Mouse (Mus musculus) gastrocnemius, adult 2 months (tissue): Measurements from ENCODE around the gene Ror1. TPM values are rescaled to one million over a fixed set of nuclear protein-coding genes. Genes with fewer than 3 reads are reported as not detected.

Experiments
- DNase-seq: peaks from one replicate; pipeline ENCODE4 v3.0.0; 2022
- H3K27ac ChIP-seq: fragments of 200-600 bp; 2 replicates; pipeline ENCODE4 v1.8.1; 2022; ENCODE audit warnings: mild to moderate bottlenecking
- H3K4me3 ChIP-seq: fragments of 200-600 bp; 2 replicates; pipeline ENCODE4 v1.8.1; 2022; ENCODE audit warnings: mild to moderate bottlenecking, moderate library complexity
- CTCF ChIP-seq: fragments of 200-600 bp; IDR thresholded peaks from 2 replicates; pipeline ENCODE4 v1.8.1; 2022; ENCODE audit warnings: antibody characterized with exemption, mild to moderate bottlenecking, moderate library complexity
- intact Hi-C: fragments of 180-260 bp; cut with DNase I; formaldehyde crosslinking; loops from one replicate; pipeline ENCODE4 v1.15.1; 2025
- total RNA-seq, 2 experiments: library from RNA; stranded (reverse); gene quantifications; 2 replicates each; pipeline ENCODE4 v1.2.3; 2021

The Ror1 gene
- total RNA-seq, 2 experiments from 2014 or later: 0.79 to 1.5 TPM

- no peak for TF ChIP-seq CTCF
- no peak overlapping the region for H3K4me3 ChIP-seq
- no peak overlapping the region for H3K27ac ChIP-seq
- DNase-seq: no peak
- intact Hi-C loops: no loop called here
These were observed 25.5 kb upstream of the Ror1 start for GRCm38 (mm10) chr4:100070101-100070500.

DNA sequence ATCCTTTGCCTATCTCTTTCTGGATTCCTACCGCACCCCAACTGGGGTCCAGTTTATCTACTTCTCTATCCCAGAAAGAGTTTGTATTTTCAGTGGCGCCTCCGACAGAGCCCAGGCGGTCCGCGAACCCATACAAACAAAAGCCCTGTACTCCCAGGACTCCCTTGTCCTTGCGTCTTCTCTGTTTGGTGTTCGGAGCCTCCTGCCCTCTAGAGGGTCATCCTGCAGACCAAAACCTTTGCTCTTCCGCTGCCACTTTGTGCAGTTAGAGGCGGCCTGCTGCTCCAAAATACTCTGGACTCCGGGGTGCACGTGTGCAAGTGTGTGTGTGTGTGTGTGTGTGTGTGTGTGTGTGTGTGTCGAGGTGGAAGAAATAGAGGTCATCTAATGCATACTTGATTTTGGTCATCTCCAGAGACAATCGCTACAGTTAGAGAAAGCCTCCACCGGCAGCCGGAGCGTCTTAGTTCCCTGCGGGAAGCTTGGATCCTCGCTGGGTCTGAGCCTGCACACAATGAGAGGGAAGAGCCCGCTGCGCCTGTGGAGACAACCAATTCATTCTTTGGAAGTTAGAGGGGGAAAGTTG is 1.1 kb downstream of the Ror1 start:
- H3K4me3 ChIP-seq: peak overlapping the region; percentile 80
- no peak for TF ChIP-seq CTCF
- peak overlapping the region; percentile 88 for H3K27ac ChIP-seq
- peak; percentile 33 for DNase-seq
- intact Hi-C loops: no loop called here

DNA sequence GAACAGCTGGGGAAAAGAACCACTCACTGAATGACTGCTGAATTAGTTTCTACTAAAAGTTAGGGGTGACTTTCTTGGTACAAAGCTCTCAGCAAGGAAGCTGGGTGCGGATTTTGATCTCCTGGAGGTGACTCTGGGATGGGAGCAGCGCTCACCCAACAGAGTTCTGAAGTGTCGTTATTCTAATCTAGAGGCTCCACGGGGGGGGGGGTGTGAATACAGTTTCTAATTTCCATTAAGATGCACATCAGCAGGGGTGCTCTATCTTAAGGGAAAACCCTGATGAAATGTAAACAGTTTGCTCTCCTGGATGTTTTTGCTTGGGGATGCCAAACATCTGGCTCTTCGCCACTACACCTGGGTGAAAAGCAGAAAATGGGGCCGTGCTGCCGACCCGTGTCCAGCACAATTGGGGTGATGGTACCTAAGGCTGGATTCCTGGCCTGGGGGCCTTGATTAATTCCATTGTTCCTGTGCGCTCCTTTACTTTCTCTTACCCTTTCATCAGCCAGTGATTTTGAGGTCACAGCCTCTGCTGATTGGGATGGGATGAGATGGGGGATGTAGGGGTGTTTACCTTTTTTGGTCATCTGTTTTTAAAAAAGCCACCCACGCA is 1.9 kb downstream of the Ror1 start:
- Histone ChIP-seq H3K27ac (peak overlapping the region; percentile 88), H3K4me3 (peak overlapping the region; percentile 80)
- no peak for DNase-seq
- TF ChIP-seq CTCF: no peak
- intact Hi-C loops: no loop called here

DNA sequence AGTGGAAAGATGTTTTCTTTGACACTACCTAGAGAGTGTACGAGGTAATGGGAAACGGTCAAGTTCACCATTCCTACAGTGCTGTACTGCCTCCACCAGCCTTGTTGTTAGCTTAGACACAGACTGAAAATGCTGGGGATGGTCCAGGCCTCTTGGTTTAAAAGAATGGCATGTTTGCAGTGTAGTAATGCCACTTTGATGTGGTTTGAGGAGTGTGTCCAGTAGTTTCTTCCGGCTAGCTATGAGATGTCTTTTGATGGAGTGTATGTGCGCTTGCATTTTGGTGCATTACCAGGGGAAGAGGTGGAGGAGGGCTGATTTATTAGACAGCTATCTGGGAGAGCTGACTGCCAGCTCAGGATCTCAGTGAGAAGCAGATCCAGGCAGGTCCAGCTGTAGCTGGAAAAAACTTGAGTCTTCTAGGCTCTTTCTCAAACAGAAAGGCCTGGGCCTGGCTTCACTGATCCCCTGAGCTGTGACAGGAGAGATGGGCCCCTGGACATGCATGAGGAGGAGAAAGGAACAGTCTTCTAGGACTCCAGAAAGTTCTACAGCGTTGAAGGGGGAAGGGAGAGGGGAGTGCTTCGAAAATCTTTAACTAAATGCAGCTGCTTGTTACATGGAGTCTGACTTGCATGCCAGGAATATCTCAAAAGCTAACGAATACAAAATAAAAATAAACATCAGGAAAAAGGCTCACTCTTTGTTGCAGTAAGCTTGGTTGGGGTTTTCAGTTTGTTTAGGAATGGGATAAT is 5.7 kb downstream of the Ror1 start:
- no peak for TF ChIP-seq CTCF
- H3K27ac ChIP-seq: peak overlapping the region; percentile 6
- no peak overlapping the region for H3K4me3 ChIP-seq
- intact Hi-C loops: loop anchor here (1.0 kb wide), 1 partner anchor 20 kb away; no protein-coding TSS in a partner anchor
- no peak for DNase-seq

GRCm38 (mm10) chr4:100101844-100102243 is 6.3 kb downstream of the Ror1 start:
- intact Hi-C loops: loop anchor here (1.0 kb wide), 1 partner anchor 19 kb away; no protein-coding TSS in a partner anchor
- Histone ChIP-seq H3K27ac (no peak overlapping the region; the same call in 1 of the 2 replicates), H3K4me3 (no peak overlapping the region)
- no peak for DNase-seq
- TF ChIP-seq CTCF: no peak

DNA sequence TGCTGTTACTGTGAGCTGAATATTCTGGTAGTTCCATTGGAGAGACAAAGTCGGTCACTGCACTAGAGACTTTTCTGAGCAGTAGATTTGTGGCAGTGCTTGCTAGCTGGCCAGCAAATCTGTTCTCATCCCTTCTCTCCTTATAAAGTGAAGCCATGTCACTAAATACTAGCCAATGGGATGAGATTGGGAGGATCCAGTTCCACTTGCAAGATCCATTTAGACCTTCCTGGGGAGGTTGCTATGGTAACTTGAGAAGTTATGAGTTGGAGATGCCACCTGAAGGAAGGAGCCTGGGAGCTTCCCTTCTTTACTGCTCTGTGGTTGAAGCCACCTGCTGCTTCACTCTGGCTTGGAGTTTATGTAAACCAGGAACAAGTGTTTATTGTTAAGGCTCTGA is 8.7 kb downstream of the Ror1 start:
- intact Hi-C loops: no loop called here
- no peak overlapping the region for H3K4me3 ChIP-seq
- DNase-seq: no peak
- H3K27ac ChIP-seq: no peak overlapping the region
- no peak for TF ChIP-seq CTCF

GRCm38 (mm10) chr4:100107593-100107992 is 12.0 kb downstream of the Ror1 start:
- DNase-seq: no peak
- no peak for TF ChIP-seq CTCF
- no peak overlapping the region for H3K4me3 ChIP-seq
- intact Hi-C loops: no loop called here
- H3K27ac ChIP-seq: no peak overlapping the region

DNA sequence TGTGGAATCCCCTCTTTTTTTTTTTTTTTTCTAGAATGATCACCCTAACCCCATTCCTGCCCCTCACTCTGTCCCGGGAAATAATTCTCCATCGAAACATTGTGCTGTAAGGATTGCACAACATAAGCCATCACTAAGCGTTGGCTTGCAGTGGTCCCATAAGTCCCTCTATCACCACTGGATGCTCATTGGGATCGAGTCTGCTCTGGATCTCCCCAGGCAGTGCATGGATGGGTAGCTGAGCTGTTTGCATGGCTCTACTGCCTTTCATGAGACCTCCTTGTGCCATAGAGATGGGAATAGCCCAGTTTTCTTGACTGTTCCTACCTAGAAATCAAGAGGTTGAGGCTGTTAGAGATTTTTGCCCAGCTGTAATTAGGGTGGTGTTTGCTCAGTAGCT is 13.0 kb downstream of the Ror1 start:
- intact Hi-C loops: no loop called here
- no peak overlapping the region for H3K4me3 ChIP-seq
- H3K27ac ChIP-seq: no peak overlapping the region
- no peak for DNase-seq
- no peak for TF ChIP-seq CTCF

DNA sequence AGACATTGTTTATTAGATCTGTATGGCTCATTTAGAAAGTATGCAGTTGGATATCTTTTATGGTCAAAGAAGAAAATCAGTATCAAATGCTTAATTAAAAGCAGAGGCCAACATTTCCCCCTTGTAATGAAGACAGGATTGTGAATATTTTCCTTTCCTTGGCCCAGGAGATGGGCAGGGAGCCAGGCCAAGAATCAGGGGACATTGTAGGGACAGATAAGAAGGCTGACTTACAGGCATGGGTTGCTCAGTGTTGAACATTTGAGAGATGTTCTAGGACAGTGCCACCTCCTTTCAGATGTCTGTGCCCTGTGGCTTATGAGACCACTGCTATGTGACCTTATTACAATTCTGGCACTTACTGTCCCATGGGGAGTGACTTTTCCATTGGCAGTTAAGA is 18.6 kb downstream of the Ror1 start:
- Histone ChIP-seq H3K27ac (no peak overlapping the region), H3K4me3 (no peak overlapping the region)
- intact Hi-C loops: no loop called here
- peak; percentile 27 for DNase-seq
- no peak for TF ChIP-seq CTCF

DNA sequence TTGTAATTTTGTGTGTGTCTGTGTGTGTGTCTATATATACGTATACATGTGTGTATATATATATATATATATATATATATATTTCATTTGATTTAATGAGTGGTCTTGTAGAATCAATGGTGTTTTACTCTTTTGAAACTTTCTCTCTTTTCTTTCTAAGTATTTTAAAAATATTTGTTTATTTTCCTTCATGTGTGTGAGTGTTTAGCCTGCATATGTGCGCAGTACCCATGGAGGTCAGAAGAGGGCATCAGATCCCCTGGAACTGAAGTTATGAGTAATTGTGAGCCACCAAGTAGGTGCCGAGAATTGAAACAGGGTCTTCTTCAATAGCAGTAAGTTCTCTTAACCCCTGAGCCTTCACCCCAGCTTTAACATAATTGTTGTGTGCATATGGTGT is 20.8 kb downstream of the Ror1 start:
- DNase-seq: no peak
- intact Hi-C loops: no loop called here
- no peak overlapping the region for H3K27ac ChIP-seq
- no peak overlapping the region for H3K4me3 ChIP-seq
- TF ChIP-seq CTCF: peak; percentile 23; the same call in 1 of the 2 replicates

DNA sequence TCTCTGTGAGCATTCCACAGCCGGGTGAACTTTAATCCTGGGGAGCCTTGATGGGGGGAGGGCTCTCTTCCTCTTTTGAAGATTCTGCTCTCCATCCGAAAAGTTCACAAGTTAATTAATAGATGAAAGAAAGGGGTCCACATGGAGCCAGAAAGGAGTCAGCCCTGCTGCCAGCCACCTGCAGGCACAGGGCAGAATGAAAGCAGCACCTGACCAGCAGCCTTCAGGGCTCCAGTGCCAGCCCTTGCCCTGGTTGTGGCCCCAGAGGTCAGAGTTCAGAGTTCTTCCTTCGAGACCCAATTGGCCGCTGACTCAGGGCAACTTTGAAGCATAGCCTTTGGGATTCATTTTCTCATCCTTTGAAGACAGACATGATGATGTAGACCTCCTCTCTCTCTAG is 23.1 kb downstream of the Ror1 start:
- H3K4me3 ChIP-seq: no peak overlapping the region
- intact Hi-C loops: no loop called here
- no peak for TF ChIP-seq CTCF
- no peak for DNase-seq
- no peak overlapping the region for H3K27ac ChIP-seq

DNA sequence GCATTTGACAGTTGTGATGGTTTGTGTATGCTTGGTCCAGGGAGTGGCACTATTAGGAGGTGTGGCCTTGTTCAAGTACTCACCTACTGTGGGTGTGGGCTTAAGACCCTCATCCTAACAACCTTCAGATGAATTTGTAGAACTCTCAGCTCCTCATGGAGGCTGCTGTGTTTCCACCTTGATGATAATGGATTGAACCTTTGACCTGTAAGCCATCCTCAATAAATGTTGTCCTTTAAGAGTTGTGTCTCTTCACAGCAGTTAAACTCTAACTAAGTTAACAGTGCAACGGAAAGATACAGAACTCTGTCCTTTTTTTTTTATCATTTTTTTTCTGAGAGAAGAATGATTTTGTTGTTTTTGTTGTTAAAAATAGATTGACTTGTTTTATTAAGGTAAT is 23.8 kb downstream of the Ror1 start:
- DNase-seq: no peak
- Histone ChIP-seq H3K4me3 (no peak overlapping the region), H3K27ac (no peak overlapping the region)
- intact Hi-C loops: no loop called here
- TF ChIP-seq CTCF: no peak

DNA sequence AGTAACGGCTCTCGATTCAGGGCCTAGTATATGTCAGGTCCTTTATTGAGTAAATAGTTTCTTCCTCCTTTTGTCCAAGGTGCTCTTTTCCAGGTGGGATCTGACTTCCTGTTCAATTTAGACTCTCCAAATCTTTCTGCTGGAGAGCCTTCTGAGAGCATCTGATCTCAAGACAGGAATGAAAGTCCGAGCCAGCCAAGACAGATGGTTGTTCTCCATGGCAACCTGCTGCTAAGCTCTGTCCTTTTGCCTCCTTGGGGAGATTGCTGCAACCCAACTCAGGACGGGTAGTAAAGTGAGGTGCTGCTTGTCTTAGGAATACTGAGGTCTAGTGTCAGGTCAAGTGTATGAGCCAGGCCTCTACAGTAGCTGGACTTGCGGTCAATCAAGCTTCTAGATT is 25.0 kb downstream of the Ror1 start:
- H3K4me3 ChIP-seq: no peak overlapping the region
- intact Hi-C loops: no loop called here
- H3K27ac ChIP-seq: no peak overlapping the region
- TF ChIP-seq CTCF: no peak
- DNase-seq: no peak
